Comparison of ENCODE assay signal across 12 mouse cellular contexts in the genomic region with DNA sequence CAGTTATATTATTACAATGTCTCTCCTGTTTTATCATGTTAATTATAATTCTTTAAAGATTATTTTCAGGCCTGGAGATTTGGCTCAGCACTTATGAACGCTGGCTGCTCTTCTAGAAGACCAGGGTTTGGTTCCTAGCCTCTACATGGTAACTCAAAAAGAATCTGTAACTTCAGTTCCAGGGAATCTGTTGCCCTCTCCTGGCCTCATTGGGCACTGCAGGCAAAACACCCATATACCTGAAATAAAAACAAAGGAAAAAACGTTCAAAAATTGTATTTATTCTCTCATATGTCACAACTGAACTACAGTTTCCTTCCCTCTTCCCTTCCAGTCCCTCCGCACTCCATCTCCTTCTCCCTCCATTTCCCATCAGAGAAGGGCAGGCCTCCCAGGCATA.
A peak's percentile ranks its signal among the peaks of the same experiment; 100 is the strongest.
DNase-seq lines count a peak whose midpoint lies in the region; ATAC-seq and TF ChIP-seq lines count a peak whose summit lies in the region.
"Had no signal": no experiment of that assay in that cellular context is flagged by ENCODE, and none has a peak within 500 bp of the region (broad histone marks: within the 10 kb centered on the region; RNA-seq: fewer than 3 reads in every experiment).

No protein-coding gene starts in this region.

- H3K36me3 ChIP-seq in G1E (replicated peaks): no peaks in the 10 kb centered on the region
- no peaks in the 10 kb centered on the region for H3K36me3 ChIP-seq in stomach, postnatal 0 days (ENCODE audit: control insufficient read depth, insufficient read depth, low read length)
- H3K36me3 ChIP-seq: limb, embryonic 12.5 days; stomach, embryonic 15.5 days had no signal

- 73% methylated on average over 3 of the region's 3 CpGs for WGBS in stomach, postnatal 0 days

- peak; percentile 15 to 22 for DNase-seq in cerebellum, postnatal 10 days
- no peak for DNase-seq in left cerebral cortex, adult 2 months (ENCODE audit: extremely low spot score in 1 of 2, low spot score in 2 of 2)
- no peak for DNase-seq in left cerebral cortex, postnatal 25 days (ENCODE audit: low spot score in 2 of 2)
- DNase-seq in G1E (ENCODE audit: low spot score): no peak
- DNase-seq in stomach, postnatal 0 days (ENCODE audit: low spot score): no peak
- DNase-seq in urinary bladder, adult 2 months (ENCODE audit: low spot score): no peak
- no peak for DNase-seq in layer of hippocampus, adult 11-12 months (ENCODE audit: low spot score)

- H3K4me3 ChIP-seq in left cerebral cortex, adult 2 months: no peak overlapping the region
- no peak overlapping the region for H3K4me3 ChIP-seq in G1E (ENCODE audit: low read depth, low read length)
- no peak overlapping the region for H3K4me3 ChIP-seq in stomach, postnatal 0 days (ENCODE audit: low read depth, low read length)
- H3K4me3 ChIP-seq: limb, embryonic 12.5 days; stomach, embryonic 15.5 days had no signal

- ATAC-seq in cerebellum, adult (ENCODE audit: insufficient number of reproducible peaks, low FRiP score, low TSS enrichment): no peak
- no peak for ATAC-seq in G1E (ENCODE audit: extremely low read depth, insufficient number of reproducible peaks, low FRiP score, poor library complexity, severe bottlenecking)
- no peak for ATAC-seq in stomach, postnatal 0 days (ENCODE audit: low FRiP score, low TSS enrichment)
- ATAC-seq: forebrain, embryonic 16.5 days had no signal

- intact Hi-C loops in left cerebral cortex, adult 2 months (cut with DNase I): no loop called here
- intact Hi-C loops in left cerebral cortex, postnatal 25 days (cut with DNase I): no loop called here

- no peak overlapping the region for H3K4me2 ChIP-seq in stomach, postnatal 0 days (replicated peaks; ENCODE audit: low read depth)
- H3K4me2 ChIP-seq: limb, embryonic 12.5 days; stomach, embryonic 15.5 days had no signal

- H3K27me3 ChIP-seq in G1E (ENCODE audit: insufficient read depth, low read length): no peaks in the 10 kb centered on the region
- H3K27me3 ChIP-seq in stomach, postnatal 0 days (ENCODE audit: control insufficient read depth, insufficient read depth, low read length): no peaks in the 10 kb centered on the region
- H3K27me3 ChIP-seq: limb, embryonic 12.5 days; stomach, embryonic 15.5 days had no signal

- no peak overlapping the region for H3K9ac ChIP-seq in stomach, postnatal 0 days (ENCODE audit: low read length)
- H3K9ac ChIP-seq: limb, embryonic 12.5 days; stomach, embryonic 15.5 days had no signal

- TF ChIP-seq CTCF in left cerebral cortex, adult 2 months (IDR thresholded peaks at IDR 0.05): peak; percentile 47
- peak; percentile 33; the same call in 1 of the 2 replicates for TF ChIP-seq CTCF in G1E (IDR thresholded peaks at IDR 0.05; ENCODE audit: low read depth, low read length)
- peak; percentile 68 for TF ChIP-seq CTCF in stomach, postnatal 0 days (IDR thresholded peaks at IDR 0.05; ENCODE audit: low read depth)

- H3K4me1 ChIP-seq in G1E (ENCODE audit: insufficient read depth, low read depth, low read length): peaks cover 56% of the 10 kb centered on the region
- H3K4me1 ChIP-seq in stomach, postnatal 0 days (replicated peaks; ENCODE audit: control insufficient read depth, insufficient read depth): 0 out of 2 replicates have a peak, but pooled peaks cover 3% of the 10 kb centered on the region

- H3K27ac ChIP-seq in left cerebral cortex, adult 2 months: no peak overlapping the region
- no peak overlapping the region for H3K27ac ChIP-seq in stomach, postnatal 0 days (replicated peaks)
- H3K27ac ChIP-seq: limb, embryonic 12.5 days; macrophage; stomach, embryonic 15.5 days had no signal

- H3K9me3 ChIP-seq in G1E (replicated peaks): peaks cover 8% of the 10 kb centered on the region
- H3K9me3 ChIP-seq in stomach, postnatal 0 days (ENCODE audit: control insufficient read depth, low read length): no peaks in the 10 kb centered on the region
- H3K9me3 ChIP-seq: stomach, embryonic 15.5 days had no signal

- no peak for TF ChIP-seq EP300 in stomach, postnatal 0 days (optimal IDR thresholded peaks at IDR 0.05)

Comparison
In these comparisons a context has a peak if more than half of its experiments do, and no peak if none do; other contexts are left out.
1. DNase-seq: peak in cerebellum, postnatal 10 days (2 of 2); none in left cerebral cortex, adult 2 months (0 of 2), left cerebral cortex, postnatal 25 days (0 of 2), G1E (single experiment), stomach, postnatal 0 days (single experiment), urinary bladder, adult 2 months (single experiment) and layer of hippocampus, adult 11-12 months (single experiment).
2. Peak in every context shown above with its lines, with median percentiles within 50 percentile points of each other: CTCF ChIP-seq.